Mouse (Mus musculus) neural tube, embryonic 12.5 days (tissue): ENCODE data around the gene Olfr319. TPM values are rescaled to one million over a fixed set of nuclear protein-coding genes. Genes with fewer than 3 reads are reported as not detected.
"Not testable (repeated sequence)": the region's sequence is repeated elsewhere in the genome, so short reads cannot be mapped to it uniquely, and the experiment has no call there.

ENCODE experiments used
- ATAC-seq: fragments of 200-750 bp; cut with Nextera tagmentation; 2 replicates; pipeline ENCODE4 v1.8.0; 2017; ENCODE audit warnings: low read depth, mild to moderate bottlenecking, moderate TSS enrichment, moderate library complexity; ENCODE audit not compliant: low FRiP score
- H3K27ac ChIP-seq: fragments of 300-500 bp; sonication (generic); 2 replicates; pipeline ENCODE4 v1.5.1; 2016
- H3K27me3 ChIP-seq: fragments of 300-500 bp; sonication (generic); replicated peaks from 2 replicates; pipeline ENCODE4 v1.6.1; 2016; ENCODE audit warnings: mild to moderate bottlenecking
- H3K36me3 ChIP-seq: fragments of 300-500 bp; sonication (generic); 2 replicates; pipeline ENCODE4 v1.6.1; 2016; ENCODE audit warnings: mild to moderate bottlenecking
- H3K4me1 ChIP-seq: fragments of 300-500 bp; sonication (generic); 2 replicates; pipeline ENCODE4 v1.6.1; 2016
- H3K4me2 ChIP-seq: fragments of 300-500 bp; sonication (generic); replicated peaks from 2 replicates; pipeline ENCODE4 v1.6.1; 2016; ENCODE audit warnings: mild to moderate bottlenecking
- H3K4me3 ChIP-seq: fragments of 300-500 bp; sonication (generic); 2 replicates; pipeline ENCODE4 v1.5.1; 2016
- H3K9ac ChIP-seq: fragments of 300-500 bp; sonication (generic); 2 replicates; pipeline ENCODE4 v1.6.1; 2016; ENCODE audit warnings: mild to moderate bottlenecking
- H3K9me3 ChIP-seq: fragments of 300-500 bp; sonication (generic); 2 replicates; pipeline ENCODE4 v1.6.1; 2016; ENCODE audit warnings: mild to moderate bottlenecking
- WGBS: fragments of 180-500 bp; shearing (Covaris S2); methylation state at CpG from one replicate; pipeline ENCODE4 v1.1.7; 2016; 5-methylcytosine and 5-hydroxymethylcytosine counted together
- polyA plus RNA-seq: library from polyadenylated mRNA; unstranded; fragments of >200 nt; fragmentation: Nextera tagmentation; extraction: Ambion mirVana; gene quantifications from 2 replicates; pipeline ENCODE4 v1.2.1, GENCODE M21; 2016

Gene Olfr319
- polyA plus RNA-seq, 1 experiment from 2014 or later: not detected

DNA sequence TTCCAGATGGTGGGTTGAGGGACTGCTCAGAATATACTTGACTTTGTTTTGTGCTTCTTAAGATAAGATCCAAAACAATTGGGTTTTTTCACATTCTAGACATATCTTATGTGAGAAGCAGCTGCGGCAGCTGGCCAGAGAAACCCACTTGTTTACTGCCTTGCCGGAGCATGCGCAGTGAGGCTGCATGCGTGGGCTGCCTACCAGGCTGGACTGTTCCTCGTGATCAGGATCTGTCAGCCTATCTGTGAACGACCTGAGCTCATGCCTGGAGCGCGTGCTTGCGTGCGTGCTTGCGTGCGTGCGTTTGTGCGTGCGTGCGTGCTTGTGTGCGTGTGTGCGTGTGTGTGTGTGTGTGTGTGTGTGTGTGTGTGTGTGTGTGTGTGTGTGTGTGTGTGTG, 52.1 kb downstream of the Olfr319 start:
- ATAC-seq: not testable (repeated sequence)

DNA sequence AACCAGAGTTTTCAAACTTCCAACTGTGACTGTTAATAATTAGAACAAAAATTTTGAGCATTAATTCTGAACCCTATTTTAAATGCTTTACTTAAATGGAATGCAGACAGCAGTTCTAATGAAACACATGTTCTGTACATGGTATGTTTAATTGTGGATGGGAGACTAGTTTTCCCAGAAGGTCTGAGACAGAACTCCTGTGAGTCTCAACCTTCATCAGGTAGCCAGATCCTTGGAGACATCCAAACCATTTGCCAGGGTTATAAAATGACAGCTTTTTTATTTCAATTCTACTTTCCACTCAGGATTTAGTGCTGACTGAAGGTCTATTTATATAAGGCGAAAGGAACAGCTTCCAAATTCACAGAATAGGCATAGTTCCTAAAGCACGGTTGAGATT, 53.5 kb downstream of the Olfr319 start, which contains the start of gene Olfr316:
Gene Olfr316, plus strand, starts transcription at position 301 of the 400 bp plus-strand sequence.
- H3K9me3 ChIP-seq: no peaks in the 10 kb centered on the region
- no peaks in the 10 kb centered on the region for H3K27me3 ChIP-seq
- H3K27ac ChIP-seq: no peak within 1 kb of the TSS
- ATAC-seq: no peak
- H3K4me1 ChIP-seq: no peaks in the 10 kb centered on the region
- H3K9ac ChIP-seq: no peak within 1 kb of the TSS
- H3K4me3 ChIP-seq: no peak within 1 kb of the TSS
- no peaks in the 10 kb centered on the region for H3K36me3 ChIP-seq
- 99% methylated on average over 2 of the region's 2 CpGs for WGBS
- no peak within 1 kb of the TSS for H3K4me2 ChIP-seq

More for the DNA sequence above, 52.1 kb downstream of the Olfr319 start:
- H3K4me2 ChIP-seq, H3K27me3 ChIP-seq, H3K9me3 ChIP-seq, H3K4me1 ChIP-seq, H3K36me3 ChIP-seq, H3K27ac ChIP-seq, H3K9ac ChIP-seq, H3K4me3 ChIP-seq: not testable (repeated sequence)
- WGBS: 75% methylated on average over 18 of the region's 18 CpGs

Other genes with a start within 250 kb of the Olfr319 start
- not detected in 2 replicates for gene Lypd9, start 246.2 kb upstream of the Olfr319 start, polyA plus RNA-seq
- gene Olfr30, start 236.9 kb upstream of the Olfr319 start, polyA plus RNA-seq: not detected in 2 replicates
- not detected in 2 replicates for gene Olfr332, start 206.6 kb upstream of the Olfr319 start, polyA plus RNA-seq
- gene Olfr331, start 196.6 kb upstream of the Olfr319 start, polyA plus RNA-seq: not detected in 2 replicates
- not detected in 2 replicates for gene Olfr330, start 164.3 kb upstream of the Olfr319 start, polyA plus RNA-seq
- gene Olfr329-ps, start 152.7 kb upstream of the Olfr319 start, polyA plus RNA-seq: not detected in 2 replicates
- 0.09 TPM in 1 of 2 replicates, not detected in the other for gene Olfr328, start 143.5 kb upstream of the Olfr319 start, polyA plus RNA-seq
- not detected in 2 replicates for gene Olfr224, start 128.6 kb upstream of the Olfr319 start, polyA plus RNA-seq
- gene Olfr325, start 121.4 kb upstream of the Olfr319 start, polyA plus RNA-seq: not detected in 2 replicates
- gene Olfr324, start 104.0 kb upstream of the Olfr319 start, polyA plus RNA-seq: not detected in 2 replicates
- not detected in 2 replicates for gene 2210407C18Rik, start 83.1 kb upstream of the Olfr319 start, polyA plus RNA-seq
- gene Olfr323, start 68.7 kb upstream of the Olfr319 start, polyA plus RNA-seq: not detected in 2 replicates
- 0.41 and 0.44 TPM in 2 replicates for gene Trim58, start 58.7 kb upstream of the Olfr319 start, polyA plus RNA-seq
- not detected in 2 replicates for gene Olfr322, start 40.4 kb upstream of the Olfr319 start, polyA plus RNA-seq
- gene Olfr320, start 18.1 kb upstream of the Olfr319 start, polyA plus RNA-seq: not detected in 2 replicates
- gene Olfr318, start 24.9 kb downstream of the Olfr319 start, polyA plus RNA-seq: not detected in 2 replicates
- 0.06 and 0.16 TPM in 2 replicates for gene Olfr317, start 40.0 kb downstream of the Olfr319 start, polyA plus RNA-seq
- gene Olfr316, start 53.6 kb downstream of the Olfr319 start, polyA plus RNA-seq: not detected in 2 replicates
- gene Olfr315, start 74.0 kb downstream of the Olfr319 start, polyA plus RNA-seq: not detected in 2 replicates
- gene Olfr314, start 83.8 kb downstream of the Olfr319 start, polyA plus RNA-seq: not detected in 2 replicates
- 5.2 and 7.4 TPM in 2 replicates for gene Fam183b, start 102.8 kb downstream of the Olfr319 start, polyA plus RNA-seq
- not detected in 2 replicates for gene Olfr313, start 115.8 kb downstream of the Olfr319 start, polyA plus RNA-seq
- gene Olfr312, start 130.1 kb downstream of the Olfr319 start, polyA plus RNA-seq: not detected in 2 replicates
- not detected in 2 replicates for gene Olfr311, start 140.1 kb downstream of the Olfr319 start, polyA plus RNA-seq
- 16.8 and 18.2 TPM in 2 replicates for gene Gm12258, start 148.0 kb downstream of the Olfr319 start, polyA plus RNA-seq
- 10.7 and 10.8 TPM in 2 replicates for gene 2810021J22Rik, start 168.1 kb downstream of the Olfr319 start, polyA plus RNA-seq
- gene Zfp39, start 205.1 kb downstream of the Olfr319 start, polyA plus RNA-seq: 4.3 and 7.0 TPM in 2 replicates
- gene Btnl10, start 218.7 kb downstream of the Olfr319 start, polyA plus RNA-seq: not detected in 2 replicates
- gene Rnf187, start 239.8 kb downstream of the Olfr319 start, polyA plus RNA-seq: 594 and 608 TPM in 2 replicates
- 167 and 246 TPM in 2 replicates for gene Hist3h2ba, start 249.8 kb downstream of the Olfr319 start, polyA plus RNA-seq